Mouse (Mus musculus) bone marrow macrophage, adult 2 months (primary cell): ENCODE measurements around the gene Acoxl.

Source experiments
- CTCF ChIP-seq: IDR thresholded peaks from 2 replicates; pipeline ENCODE4 v1.5.1; 2012; ENCODE audit warnings: low read depth, mild to moderate bottlenecking, low read length, moderate library complexity
- POLR2A ChIP-seq: IDR thresholded peaks from 2 replicates; pipeline ENCODE4 v1.6.1; 2012; ENCODE audit warnings: mild to moderate bottlenecking, low read depth, low read length, borderline replicate concordance

DNA sequence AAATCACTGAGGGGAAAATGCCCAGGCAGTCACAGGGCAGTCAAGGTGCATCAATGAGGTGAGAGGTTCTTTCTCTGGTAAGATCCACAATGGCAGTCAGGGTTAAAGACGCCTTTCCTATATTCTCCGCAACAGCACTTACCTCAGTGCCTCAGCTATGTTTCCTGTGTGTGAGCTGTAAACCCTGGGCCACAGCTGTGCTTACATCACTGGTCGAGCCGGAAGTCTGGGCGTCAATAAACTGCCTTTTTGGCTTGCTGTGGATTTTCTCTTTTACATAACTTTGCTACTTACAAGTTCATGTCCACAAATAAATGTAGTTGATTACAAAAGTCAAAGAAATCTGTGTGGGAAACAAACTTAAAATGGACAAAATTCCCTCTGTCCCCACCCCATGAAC is 42.4 kb downstream of the Acoxl start:
- TF ChIP-seq POLR2A (no peak), CTCF (no peak)
